Mouse (Mus musculus): Measurements from ENCODE around the gene Parp4.

Parp4 gene

DNA sequence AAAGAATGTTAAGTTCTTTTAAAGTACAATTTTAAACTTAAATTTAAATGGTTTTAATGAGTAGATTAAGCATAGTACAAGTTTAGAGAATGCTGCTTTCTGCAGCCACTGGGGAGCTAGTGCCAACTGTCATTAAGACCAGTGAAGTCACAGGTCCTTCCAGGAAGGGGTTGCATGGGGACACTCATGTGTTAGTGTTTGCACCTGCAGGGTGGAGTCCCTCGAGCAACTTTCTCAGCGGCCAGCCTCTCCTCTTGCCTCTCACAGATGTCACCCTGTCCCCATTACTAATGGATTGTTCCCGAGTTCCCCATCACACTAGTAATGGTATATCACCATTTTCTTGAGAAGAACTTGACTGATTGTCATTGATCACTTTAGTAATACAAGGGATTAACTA, 37.8 kb downstream of the Parp4 start:
- in situ Hi-C loops (cut with MboI), result no loop called here

DNA sequence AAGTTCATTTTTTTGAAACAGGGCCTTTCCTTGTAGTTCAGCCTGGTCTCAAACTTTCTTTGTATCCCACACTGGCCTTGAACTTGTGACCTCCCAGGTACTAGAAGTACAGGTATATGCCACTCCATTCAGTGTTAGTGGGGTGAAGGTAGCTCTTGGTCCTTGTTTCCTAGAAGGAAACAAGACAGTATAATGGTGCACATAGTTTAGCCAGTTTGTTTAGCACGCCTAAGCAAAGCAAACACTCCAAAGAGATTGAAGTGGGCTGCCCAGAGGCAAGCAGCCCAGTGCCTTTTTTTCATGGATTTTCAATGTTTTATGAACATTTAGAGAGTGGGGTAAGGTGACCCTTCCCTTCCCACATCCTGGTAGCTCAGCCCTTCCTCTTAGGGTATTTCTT, 42.1 kb downstream of the Parp4 start:
- in situ Hi-C loops (cut with MboI), result no loop called here

DNA sequence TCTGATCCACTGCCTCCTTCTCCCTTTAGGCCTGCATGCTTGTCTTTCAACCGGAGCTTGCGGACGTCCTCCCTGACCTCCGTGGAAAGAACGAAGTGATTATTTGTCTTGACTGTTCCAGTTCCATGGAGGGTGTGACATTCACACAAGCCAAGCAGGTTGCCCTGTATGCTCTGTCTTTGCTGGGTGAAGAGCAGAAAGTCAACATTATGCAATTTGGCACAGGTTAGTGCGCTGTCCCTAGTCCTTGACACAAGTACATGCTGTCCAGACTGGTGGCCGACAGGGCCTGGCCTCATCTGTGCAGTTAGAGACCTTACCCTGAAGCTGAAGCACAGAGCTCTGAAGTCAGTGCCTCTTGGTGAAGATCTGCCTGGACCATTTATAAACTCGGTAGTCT, 45.0 kb downstream of the Parp4 start:
- in situ Hi-C loops (cut with MboI), result no loop called here

DNA sequence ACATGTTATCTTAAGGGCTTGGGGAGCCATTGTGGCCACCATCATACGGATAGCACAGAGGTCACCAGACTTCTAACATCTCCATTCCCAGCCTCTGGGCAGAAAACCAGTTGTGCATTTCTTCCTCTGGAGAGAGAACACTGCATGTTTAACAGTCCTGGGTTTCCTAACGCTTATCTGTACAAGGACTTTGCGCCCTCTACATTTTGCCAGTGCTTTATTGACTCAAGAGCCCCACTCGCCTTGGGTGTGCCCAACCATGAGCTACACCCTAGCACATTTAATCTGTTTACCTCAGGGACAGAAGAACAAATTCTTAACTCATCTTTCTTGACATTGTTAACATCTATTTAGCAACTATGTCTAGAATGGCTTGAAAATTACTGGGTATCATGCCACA, 50.8 kb downstream of the Parp4 start:
- in situ Hi-C loops (cut with MboI), result no loop called here

- in situ Hi-C loops (cut with MboI), result no loop called here
These were observed 52.9 kb downstream of the Parp4 start for GRCm38 (mm10) chr14:56628336-56628735.

GRCm38 (mm10) chr14:56631109-56631508, 55.7 kb downstream of the Parp4 start:
- in situ Hi-C loops (cut with MboI), result no loop called here

- in situ Hi-C loops (cut with MboI), result no loop called here
These were observed 71.8 kb downstream of the Parp4 start for GRCm38 (mm10) chr14:56647206-56647605.

- in situ Hi-C loops (cut with MboI), result no loop called here
These were observed 74.0 kb downstream of the Parp4 start for GRCm38 (mm10) chr14:56649448-56649847.

- in situ Hi-C loops (cut with MboI), result no loop called here
These were observed 90.2 kb downstream of the Parp4 start for GRCm38 (mm10) chr14:56665651-56666050.

DNA sequence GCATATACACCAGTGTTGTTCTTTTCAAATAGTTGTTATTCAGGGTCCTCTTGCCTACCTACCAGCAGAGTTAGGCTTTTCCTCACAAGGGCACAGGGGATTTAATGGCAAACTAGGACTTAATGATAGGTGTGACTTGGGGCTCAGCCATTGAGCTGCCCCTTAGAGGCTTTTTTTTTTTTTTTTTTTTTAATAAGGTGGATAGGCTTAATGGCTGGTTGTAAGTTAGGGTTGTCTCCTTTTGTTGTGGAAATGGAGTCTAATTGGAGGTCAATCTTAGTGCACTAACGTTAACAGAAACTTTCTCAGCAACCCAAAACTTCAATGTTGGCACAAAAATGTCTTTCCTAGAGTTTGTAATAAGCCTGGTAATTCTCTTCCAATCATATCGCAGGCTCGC, 91.5 kb downstream of the Parp4 start:
- in situ Hi-C loops (cut with MboI), result no loop called here

GRCm38 (mm10) chr14:56667969-56668802, 92.8 kb downstream of the Parp4 start, which contains the start of gene Mphosph8:
Gene Mphosph8, plus strand, starts transcription at chr14:56668248.
- in situ Hi-C loops (cut with MboI), result no loop called here

- in situ Hi-C loops (cut with MboI), result no loop called here
These were observed 93.7 kb downstream of the Parp4 start for GRCm38 (mm10) chr14:56669046-56669620.

- in situ Hi-C loops (cut with MboI), result no loop called here
These were observed 110.0 kb downstream of the Parp4 start for GRCm38 (mm10) chr14:56685426-56685825.

- in situ Hi-C loops (cut with MboI), result no loop called here
These were observed 113.7 kb downstream of the Parp4 start for GRCm38 (mm10) chr14:56689116-56689515.

GRCm38 (mm10) chr14:56689766-56690165, 114.3 kb downstream of the Parp4 start:
- in situ Hi-C loops (cut with MboI), result no loop called here

GRCm38 (mm10) chr14:56695495-56695894, 120.1 kb downstream of the Parp4 start:
- in situ Hi-C loops (cut with MboI), result no loop called here

- in situ Hi-C loops (cut with MboI), result no loop called here
These were observed 122.4 kb downstream of the Parp4 start for GRCm38 (mm10) chr14:56697836-56698235.

- in situ Hi-C loops (cut with MboI), result loop anchor here (10.0 kb wide), 1 partner anchor 62 kb away; no protein-coding TSS in a partner anchor
These were observed 127.2 kb downstream of the Parp4 start for GRCm38 (mm10) chr14:56702644-56703043.

DNA sequence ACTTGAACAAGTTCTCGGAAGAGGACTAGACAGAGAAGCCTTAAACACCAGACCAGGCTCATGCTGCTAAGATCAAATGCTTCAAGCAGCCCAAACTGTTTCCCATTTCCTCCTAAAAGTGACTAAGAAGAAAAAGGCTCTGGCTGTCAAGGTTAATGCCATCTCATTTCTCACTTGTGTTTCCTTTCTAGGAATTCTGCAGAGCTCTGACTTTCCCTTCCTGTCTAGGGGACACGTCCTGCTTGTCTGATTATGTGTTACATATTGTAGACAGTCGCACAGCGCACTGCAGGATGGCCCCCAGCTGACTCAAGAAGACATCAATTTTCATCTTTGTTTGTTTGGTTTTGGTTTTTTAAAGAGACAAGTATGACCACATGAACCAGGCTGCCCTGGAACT, 130.3 kb downstream of the Parp4 start:
- in situ Hi-C loops (cut with MboI), result loop anchor here (10.0 kb wide), 1 partner anchor 59 kb away; no protein-coding TSS in a partner anchor
